Mouse (Mus musculus) c-Kit-positive CD71-positive TER-119-negative erythroid progenitor cells, embryonic 14.5 days (primary cell): Measurements from ENCODE around the gene Armc10.
"Not testable (repeated sequence)": the region's sequence is repeated elsewhere in the genome, so short reads cannot be mapped to it uniquely, and the experiment has no call there.

ENCODE experiments used
- DNase-seq: peaks from one replicate; pipeline ENCODE4 v3.0.0-alpha.2; 2013; ENCODE audit warnings: low read depth

The Armc10 gene

DNA sequence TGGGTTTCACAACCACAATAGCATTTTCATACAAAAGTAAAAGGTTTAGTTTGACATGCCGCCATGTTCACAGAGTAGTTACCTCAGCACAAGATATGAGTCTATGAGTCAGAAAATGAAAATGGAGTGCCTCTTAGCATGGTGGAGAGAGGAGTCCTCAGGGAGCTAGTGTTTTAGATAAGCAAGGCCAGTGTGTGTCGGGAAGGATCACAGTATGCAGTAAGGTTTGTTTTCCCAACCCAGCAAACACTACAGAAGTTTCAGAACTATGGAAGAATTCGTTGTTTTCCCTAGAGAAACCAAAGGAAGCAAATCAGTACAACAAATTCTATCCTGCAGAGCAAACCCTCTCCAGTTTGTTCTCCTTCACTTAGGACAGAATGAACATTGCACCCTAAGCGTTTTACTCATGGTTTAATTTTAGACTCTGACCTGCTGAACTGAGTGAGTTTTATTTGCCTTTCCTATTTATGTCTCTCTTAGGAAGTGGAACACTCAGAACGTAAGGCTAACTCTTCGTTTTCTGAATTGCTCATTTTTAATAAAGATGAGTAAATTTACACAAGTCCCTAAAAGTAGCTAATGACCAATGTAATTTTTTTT, 57.4 kb downstream of the Armc10 start:
- no peak for DNase-seq

DNA sequence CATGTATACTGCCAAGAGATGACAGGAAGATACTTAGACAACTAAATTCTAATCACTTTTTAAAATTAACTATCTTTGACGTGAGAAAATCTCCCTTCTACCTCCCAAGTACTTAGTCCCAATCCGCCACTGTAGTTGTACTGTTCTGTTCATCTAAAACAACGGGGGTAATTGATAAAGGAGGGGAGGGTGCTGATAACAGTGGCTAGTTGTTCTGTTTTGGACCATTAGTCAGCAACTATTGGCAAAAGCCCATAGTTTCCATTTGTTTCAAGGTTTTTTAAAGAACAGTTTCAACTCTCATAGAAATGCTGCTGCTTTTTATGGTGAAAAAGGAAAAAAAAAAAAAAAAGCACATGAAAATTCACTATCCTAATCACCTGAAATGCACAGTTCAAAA, 58.1 kb downstream of the Armc10 start:
- DNase-seq: peak; percentile 13

GRCm38 (mm10) chr5:21706546-21706945, 60.9 kb downstream of the Armc10 start:
- DNase-seq: no peak

DNA sequence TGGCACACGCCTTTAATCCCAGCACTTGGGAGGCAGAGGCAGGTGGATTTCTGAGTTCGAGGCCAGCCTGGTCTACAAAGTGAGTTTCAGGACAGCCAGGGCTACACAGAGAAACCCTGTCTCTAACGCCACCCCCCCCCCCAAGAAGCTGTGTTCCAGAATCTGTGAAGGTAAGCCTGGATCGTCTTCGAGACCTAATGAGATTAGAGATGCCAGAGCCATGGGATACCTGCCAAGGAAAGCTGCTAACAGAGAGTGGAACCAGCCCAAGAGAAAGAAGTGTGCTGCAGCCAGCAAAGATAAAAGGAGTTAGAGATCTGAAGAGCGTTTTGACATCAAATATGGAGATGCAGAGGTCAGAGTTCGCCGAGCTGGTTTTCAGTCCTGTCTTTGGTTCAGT, 62.4 kb downstream of the Armc10 start:
- not testable (repeated sequence) for DNase-seq
